Mouse (Mus musculus): ENCODE results near the gene Gm9758. TPM values are rescaled to one million over a fixed set of nuclear protein-coding genes. Genes with fewer than 3 reads are reported as not detected.
"Not testable (repeated sequence)": the region's sequence is repeated elsewhere in the genome, so short reads cannot be mapped to it uniquely, and the experiment has no call there.

Gm9758 gene
- polyA plus RNA-seq (2014; fragmentation: Nextera tagmentation; extraction: Ambion mirVana) = not detected in 2 replicates

- not testable (repeated sequence) for H3K27ac ChIP-seq (ENCODE audit: low read depth, low read length); H3K9me3 ChIP-seq (replicated peaks; ENCODE audit: control insufficient read depth, low read length); ATAC-seq; H3K27me3 ChIP-seq (replicated peaks; ENCODE audit: control insufficient read depth, insufficient read depth, low read length); H3K36me3 ChIP-seq (ENCODE audit: control insufficient read depth, insufficient read depth, low read length); H3K4me2 ChIP-seq (ENCODE audit: low read length); DNase-seq (ENCODE audit: low spot score); H3K4me1 ChIP-seq (ENCODE audit: control insufficient read depth, insufficient read depth, low read length); H3K4me3 ChIP-seq (ENCODE audit: low read depth, low read length); H3K9ac ChIP-seq (ENCODE audit: low read length)
- WGBS = 32% methylated on average over 1 of the region's 1 CpGs
Measured at GRCm38 (mm10) chr5:14914799-14915198, at the start of gene Gm9758. Gene Gm9758 (minus strand): TSS chr5:14914899.

- H3K27me3 ChIP-seq (replicated peaks; ENCODE audit: control insufficient read depth, insufficient read depth, low read length); H3K9ac ChIP-seq (ENCODE audit: low read length); ATAC-seq; H3K4me3 ChIP-seq (ENCODE audit: low read depth, low read length); H3K36me3 ChIP-seq (ENCODE audit: control insufficient read depth, insufficient read depth, low read length); H3K27ac ChIP-seq (ENCODE audit: low read depth, low read length); H3K4me1 ChIP-seq (ENCODE audit: control insufficient read depth, insufficient read depth, low read length); H3K4me2 ChIP-seq (ENCODE audit: low read length); DNase-seq (ENCODE audit: low spot score): not testable (repeated sequence)
- H3K9me3 ChIP-seq (replicated peaks; ENCODE audit: control insufficient read depth, low read length) = peaks cover 14% of the 10 kb centered on the region; the same call in 1 of the 2 replicates
- WGBS = 81% methylated on average over 13 of the region's 13 CpGs
Measured at GRCm38 (mm10) chr5:14963821-14964220, 49.1 kb upstream of the Gm9758 start.

GRCm38 (mm10) chr5:14961502-14961901 is 46.8 kb upstream of the Gm9758 start:
- not testable (repeated sequence) for H3K4me3 ChIP-seq (ENCODE audit: low read depth, low read length); H3K36me3 ChIP-seq (ENCODE audit: control insufficient read depth, insufficient read depth, low read length); DNase-seq (ENCODE audit: low spot score); H3K4me1 ChIP-seq (ENCODE audit: control insufficient read depth, insufficient read depth, low read length); H3K4me2 ChIP-seq (ENCODE audit: low read length); H3K9ac ChIP-seq (ENCODE audit: low read length); H3K27me3 ChIP-seq (replicated peaks; ENCODE audit: control insufficient read depth, insufficient read depth, low read length); ATAC-seq; H3K27ac ChIP-seq (ENCODE audit: low read depth, low read length)
- H3K9me3 ChIP-seq (replicated peaks; ENCODE audit: control insufficient read depth, low read length) = peaks cover 17% of the 10 kb centered on the region
- WGBS = 80% methylated on average over 4 of the region's 4 CpGs

- H3K36me3 ChIP-seq (ENCODE audit: control insufficient read depth, insufficient read depth, low read length); DNase-seq (ENCODE audit: low spot score); H3K4me2 ChIP-seq (ENCODE audit: low read length); H3K4me3 ChIP-seq (ENCODE audit: low read depth, low read length); H3K27ac ChIP-seq (ENCODE audit: low read depth, low read length); H3K4me1 ChIP-seq (ENCODE audit: control insufficient read depth, insufficient read depth, low read length); ATAC-seq; H3K27me3 ChIP-seq (replicated peaks; ENCODE audit: control insufficient read depth, insufficient read depth, low read length); H3K9ac ChIP-seq (ENCODE audit: low read length): not testable (repeated sequence)
- 88% methylated on average over 1 of the region's 1 CpGs for WGBS
- peaks cover 21% of the 10 kb centered on the region for H3K9me3 ChIP-seq (replicated peaks; ENCODE audit: control insufficient read depth, low read length)
Measured at GRCm38 (mm10) chr5:14955928-14956706, 41.4 kb upstream of the Gm9758 start.

GRCm38 (mm10) chr5:14953587-14953986 is 38.9 kb upstream of the Gm9758 start:
- not testable (repeated sequence) for H3K27me3 ChIP-seq (replicated peaks; ENCODE audit: control insufficient read depth, insufficient read depth, low read length); H3K36me3 ChIP-seq (ENCODE audit: control insufficient read depth, insufficient read depth, low read length); H3K27ac ChIP-seq (ENCODE audit: low read depth, low read length); ATAC-seq; H3K4me2 ChIP-seq (ENCODE audit: low read length); H3K4me3 ChIP-seq (ENCODE audit: low read depth, low read length); H3K9ac ChIP-seq (ENCODE audit: low read length); DNase-seq (ENCODE audit: low spot score); H3K4me1 ChIP-seq (ENCODE audit: control insufficient read depth, insufficient read depth, low read length)
- H3K9me3 ChIP-seq (replicated peaks; ENCODE audit: control insufficient read depth, low read length) = peaks cover 19% of the 10 kb centered on the region

- not testable (repeated sequence) for H3K4me1 ChIP-seq (ENCODE audit: control insufficient read depth, insufficient read depth, low read length); H3K27me3 ChIP-seq (replicated peaks; ENCODE audit: control insufficient read depth, insufficient read depth, low read length); H3K27ac ChIP-seq (ENCODE audit: low read depth, low read length); H3K4me3 ChIP-seq (ENCODE audit: low read depth, low read length); DNase-seq (ENCODE audit: low spot score); H3K9ac ChIP-seq (ENCODE audit: low read length); H3K4me2 ChIP-seq (ENCODE audit: low read length); H3K36me3 ChIP-seq (ENCODE audit: control insufficient read depth, insufficient read depth, low read length); ATAC-seq
- peaks cover 19% of the 10 kb centered on the region for H3K9me3 ChIP-seq (replicated peaks; ENCODE audit: control insufficient read depth, low read length)
- 66% methylated on average over 3 of the region's 3 CpGs for WGBS
Measured at GRCm38 (mm10) chr5:14952749-14953148, 38.0 kb upstream of the Gm9758 start.

GRCm38 (mm10) chr5:14951822-14952221 is 37.1 kb upstream of the Gm9758 start:
- not testable (repeated sequence) for DNase-seq (ENCODE audit: low spot score); H3K4me2 ChIP-seq (ENCODE audit: low read length); H3K4me3 ChIP-seq (ENCODE audit: low read depth, low read length); ATAC-seq; H3K36me3 ChIP-seq (ENCODE audit: control insufficient read depth, insufficient read depth, low read length); H3K4me1 ChIP-seq (ENCODE audit: control insufficient read depth, insufficient read depth, low read length); H3K27ac ChIP-seq (ENCODE audit: low read depth, low read length); H3K9ac ChIP-seq (ENCODE audit: low read length); H3K27me3 ChIP-seq (replicated peaks; ENCODE audit: control insufficient read depth, insufficient read depth, low read length)
- 69% methylated on average over 7 of the region's 7 CpGs for WGBS
- H3K9me3 ChIP-seq (replicated peaks; ENCODE audit: control insufficient read depth, low read length) = peaks cover 18% of the 10 kb centered on the region

- H3K4me3 ChIP-seq (ENCODE audit: low read depth, low read length); H3K9ac ChIP-seq (ENCODE audit: low read length); H3K27me3 ChIP-seq (replicated peaks; ENCODE audit: control insufficient read depth, insufficient read depth, low read length); H3K27ac ChIP-seq (ENCODE audit: low read depth, low read length); H3K4me2 ChIP-seq (ENCODE audit: low read length); ATAC-seq; H3K36me3 ChIP-seq (ENCODE audit: control insufficient read depth, insufficient read depth, low read length); H3K4me1 ChIP-seq (ENCODE audit: control insufficient read depth, insufficient read depth, low read length); H3K9me3 ChIP-seq (replicated peaks; ENCODE audit: control insufficient read depth, low read length); DNase-seq (ENCODE audit: low spot score): not testable (repeated sequence)
- 70% methylated on average over 4 of the region's 4 CpGs for WGBS
Measured at GRCm38 (mm10) chr5:14947482-14948198, 32.9 kb upstream of the Gm9758 start.

GRCm38 (mm10) chr5:14945524-14945923 is 30.8 kb upstream of the Gm9758 start:
- not testable (repeated sequence) for ATAC-seq; H3K9ac ChIP-seq (ENCODE audit: low read length); DNase-seq (ENCODE audit: low spot score); H3K4me3 ChIP-seq (ENCODE audit: low read depth, low read length); H3K27me3 ChIP-seq (replicated peaks; ENCODE audit: control insufficient read depth, insufficient read depth, low read length); H3K36me3 ChIP-seq (ENCODE audit: control insufficient read depth, insufficient read depth, low read length); H3K9me3 ChIP-seq (replicated peaks; ENCODE audit: control insufficient read depth, low read length); H3K4me1 ChIP-seq (ENCODE audit: control insufficient read depth, insufficient read depth, low read length); H3K4me2 ChIP-seq (ENCODE audit: low read length); H3K27ac ChIP-seq (ENCODE audit: low read depth, low read length)
- WGBS = 66% methylated on average over 4 of the region's 4 CpGs

Data from forebrain, embryonic 14.5 days (tissue).